Mouse (Mus musculus) gastrocnemius, postnatal 10 days (tissue): Measurements from ENCODE around the gene Prkar2a. TPM values are rescaled to one million over a fixed set of nuclear protein-coding genes. Genes with fewer than 3 reads are reported as not detected.

ENCODE experiments used
- DNase-seq: peaks from one replicate; pipeline ENCODE4 v3.0.0; 2021; ENCODE audit warnings: mixed read lengths
- microRNA-seq, 2 experiments: library from miRNA; unstranded; fragments of <30 nt; microRNA quantifications; one replicate each; pipeline ENCODE4 v1.2.0; 2021
- total RNA-seq, 2 experiments: library from RNA; stranded (reverse); gene quantifications; 2 replicates each; pipeline ENCODE4 v1.2.3; 2021

Gene Prkar2a
- total RNA-seq, 2 experiments from 2014 or later, result 113 TPM

- no peak for DNase-seq
Observed at GRCm38 (mm10) chr9:108795762-108796161, 106.6 kb downstream of the Prkar2a start.

- DNase-seq, result no peak
Observed at GRCm38 (mm10) chr9:108796351-108796981, 107.4 kb downstream of the Prkar2a start.

- DNase-seq, result no peak
Observed at GRCm38 (mm10) chr9:108797477-108797876, 108.4 kb downstream of the Prkar2a start.

GRCm38 (mm10) chr9:108798508-108799075, 109.5 kb downstream of the Prkar2a start:
- DNase-seq, result no peak

- DNase-seq, result no peak
Observed at GRCm38 (mm10) chr9:108799564-108799963, 110.5 kb downstream of the Prkar2a start.

Small RNAs within 50 kb of the gene (microRNA-seq; reads per million reads assigned to microRNA genes)
- 0 reads per million in 2 experiments for gene Gm26298

Other genes starting within 250 kb of the Prkar2a start
- 10 to 100 TPM; 20.9 to 21.2 TPM for gene Ccdc71, start 228.8 kb upstream of the Prkar2a start, total RNA-seq
- 1 to 10 TPM; 8.0 to 8.8 TPM for gene Klhdc8b, start 227.7 kb upstream of the Prkar2a start, total RNA-seq
- 100 to 1,000 TPM; 156 to 169 TPM for gene Lamb2, start 209.6 kb upstream of the Prkar2a start, total RNA-seq
- 100 to 1,000 TPM in 1 of 2 experiments, 10 to 100 TPM in 1; 91.5 to 109 TPM for gene Usp19, start 198.7 kb upstream of the Prkar2a start, total RNA-seq
- gene Qars, start 181.6 kb upstream of the Prkar2a start, total RNA-seq, result 10 to 100 TPM; 77.2 to 78.3 TPM
- gene Qrich1, start 172.5 kb upstream of the Prkar2a start, total RNA-seq, result 10 to 100 TPM; 67.6 to 81.9 TPM
- 10 to 100 TPM; 57.2 to 76.4 TPM for gene Impdh2, start 129.0 kb upstream of the Prkar2a start, total RNA-seq
- 10 to 100 TPM; 35.3 to 35.4 TPM for gene Ndufaf3, start 121.9 kb upstream of the Prkar2a start, total RNA-seq
- 10 to 100 TPM in 1 of 2 experiments, 1 to 10 TPM in 1; 6.6 to 11.5 TPM for gene Dalrd3, start 119.4 kb upstream of the Prkar2a start, total RNA-seq
- gene Wdr6, start 110.6 kb upstream of the Prkar2a start, total RNA-seq, result 10 to 100 TPM; 12.4 to 17.3 TPM
- 1 to 10 TPM; 4.8 to 6.6 TPM for gene P4htm, start 91.6 kb upstream of the Prkar2a start, total RNA-seq
- 10 to 100 TPM; 62.5 to 67.0 TPM for gene Arih2, start 39.9 kb upstream of the Prkar2a start, total RNA-seq
- 10 to 100 TPM; 63.7 to 69.4 TPM for gene Slc25a20, start 27.2 kb upstream of the Prkar2a start, total RNA-seq
- 10 to 100 TPM; 30.6 to 39.6 TPM for gene Ip6k2, start 94.5 kb downstream of the Prkar2a start, total RNA-seq
- 1 to 10 TPM; 5.3 to 6.3 TPM for gene Nckipsd, start 119.1 kb downstream of the Prkar2a start, total RNA-seq
- under 1 TPM; 0.14 to 0.54 TPM for gene Celsr3, start 137.0 kb downstream of the Prkar2a start, total RNA-seq
- 10 to 100 TPM; 10.8 to 12.9 TPM for gene Slc26a6, start 164.0 kb downstream of the Prkar2a start, total RNA-seq
- gene Tmem89, start 225.3 kb downstream of the Prkar2a start, total RNA-seq, result not detected
- gene Uqcrc1, start 247.3 kb downstream of the Prkar2a start, total RNA-seq, result 100 to 1,000 TPM; 676 to 836 TPM